Mouse (Mus musculus) limb, embryonic 12.5 days (tissue): Measurements from ENCODE around the gene Foxd2. TPM values are rescaled to one million over a fixed set of nuclear protein-coding genes. Genes with fewer than 3 reads are reported as not detected.

Experiments used
- ATAC-seq: fragments of 200-750 bp; cut with Nextera tagmentation; 2 replicates; pipeline ENCODE4 v1.8.0; 2017; ENCODE audit warnings: low read depth, moderate TSS enrichment; ENCODE audit not compliant: insufficient number of reproducible peaks, insufficient read depth, low FRiP score, low TSS enrichment
- H3K27ac ChIP-seq: fragments of 300-500 bp; sonication (generic); 2 replicates; pipeline ENCODE4 v1.5.1; 2016; ENCODE audit warnings: mild to moderate bottlenecking, moderate library complexity
- H3K27me3 ChIP-seq: fragments of 300-500 bp; sonication (generic); 2 replicates; pipeline ENCODE4 v1.6.1; 2016; ENCODE audit warnings: mild to moderate bottlenecking, moderate library complexity
- H3K36me3 ChIP-seq: fragments of 300-500 bp; sonication (generic); 2 replicates; pipeline ENCODE4 v1.6.1; 2016; ENCODE audit warnings: mild to moderate bottlenecking, moderate library complexity
- H3K4me1 ChIP-seq: fragments of 300-500 bp; sonication (generic); replicated peaks from 2 replicates; pipeline ENCODE4 v1.6.1; 2016
- H3K4me2 ChIP-seq: fragments of 300-500 bp; sonication (generic); 2 replicates; pipeline ENCODE4 v1.6.1; 2016; ENCODE audit warnings: mild to moderate bottlenecking, moderate library complexity
- H3K4me3 ChIP-seq: fragments of 300-500 bp; sonication (generic); replicated peaks from 2 replicates; pipeline ENCODE4 v1.5.1; 2016; ENCODE audit warnings: mild to moderate bottlenecking
- H3K9ac ChIP-seq: fragments of 300-500 bp; sonication (generic); replicated peaks from 2 replicates; pipeline ENCODE4 v1.6.1; 2016; ENCODE audit warnings: mild to moderate bottlenecking, moderate library complexity
- H3K9me3 ChIP-seq: fragments of 300-500 bp; sonication (generic); 2 replicates; pipeline ENCODE4 v1.6.1; 2016; ENCODE audit warnings: mild to moderate bottlenecking, moderate library complexity
- WGBS: fragments of 180-500 bp; shearing (Covaris S2); methylation state at CpG from one replicate; pipeline ENCODE4 v1.1.7; 2016; 5-methylcytosine and 5-hydroxymethylcytosine counted together
- polyA plus RNA-seq: library from polyadenylated mRNA; unstranded; fragments of >200 nt; fragmentation: Nextera tagmentation; extraction: Ambion mirVana; gene quantifications from 2 replicates; pipeline ENCODE4 v1.2.1, GENCODE M21; 2016

The Foxd2 gene
- polyA plus RNA-seq, result 1.4 and 1.9 TPM in 2 replicates

- Histone ChIP-seq H3K9ac (peak within 1 kb of the TSS; percentile 60), H3K9me3 (no peaks in the 10 kb centered on the region), H3K27ac (peak within 1 kb of the TSS; percentile 20; the same call in 1 of the 2 replicates), H3K4me3 (peak within 1 kb of the TSS; percentile 51), H3K4me2 (peak within 1 kb of the TSS; percentile 73), H3K4me1 (peaks cover 31% of the 10 kb centered on the region), H3K36me3 (no peaks in the 10 kb centered on the region), H3K27me3 (peaks cover 99% of the 10 kb centered on the region)
- WGBS, result under 1% methylated on average over 59 of the region's 64 CpGs
- peak; percentile 86 for ATAC-seq
These were observed at the start of gene Foxd2 for GRCm38 (mm10) chr4:114908829-114909601. Gene Foxd2 (minus strand): TSS chr4:114908873.

DNA sequence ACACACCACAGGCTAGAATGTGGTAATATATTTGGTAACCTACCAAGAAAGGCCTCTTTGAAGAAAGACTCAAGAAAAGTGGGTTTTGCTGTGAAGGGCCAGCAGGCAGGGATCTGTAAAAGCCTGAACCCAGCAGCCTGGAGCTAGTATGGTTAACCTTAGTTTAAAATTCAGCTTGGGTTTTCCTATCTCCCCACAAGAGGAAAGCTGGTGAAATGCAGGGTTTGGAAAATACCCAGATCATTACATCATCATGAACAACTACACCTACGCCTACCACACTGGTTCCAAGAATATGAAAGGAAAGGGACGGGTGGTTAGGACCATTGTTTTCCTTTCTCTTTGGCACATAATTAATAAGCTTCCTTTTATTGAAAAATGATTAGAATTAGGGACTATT, 49.6 kb upstream of the Foxd2 start:
- no peak overlapping the region for H3K4me3 ChIP-seq
- H3K4me2 ChIP-seq, result no peak overlapping the region
- H3K9ac ChIP-seq, result no peak overlapping the region
- H3K36me3 ChIP-seq, result peaks cover 35% of the 10 kb centered on the region
- H3K4me1 ChIP-seq, result peaks cover 2% of the 10 kb centered on the region; the same call in 1 of the 2 replicates
- H3K27ac ChIP-seq, result no peak overlapping the region
- WGBS, result 90% methylated on average over 2 of the region's 2 CpGs
- no peak for ATAC-seq
- H3K9me3 ChIP-seq, result no peaks in the 10 kb centered on the region
- 0 out of 2 replicates have a peak, but pooled peaks cover under 1% of the 10 kb centered on the region for H3K27me3 ChIP-seq

- Histone ChIP-seq H3K4me3 (no peak overlapping the region), H3K4me2 (no peak overlapping the region), H3K9me3 (no peaks in the 10 kb centered on the region), H3K9ac (no peak overlapping the region), H3K27ac (no peak overlapping the region), H3K4me1 (peaks cover 4% of the 10 kb centered on the region; the same call in 1 of the 2 replicates), H3K27me3 (peaks cover 6% of the 10 kb centered on the region; the same call in 1 of the 2 replicates), H3K36me3 (peaks cover 26% of the 10 kb centered on the region)
- no peak for ATAC-seq
These were observed 48.7 kb upstream of the Foxd2 start for GRCm38 (mm10) chr4:114957403-114957802.

DNA sequence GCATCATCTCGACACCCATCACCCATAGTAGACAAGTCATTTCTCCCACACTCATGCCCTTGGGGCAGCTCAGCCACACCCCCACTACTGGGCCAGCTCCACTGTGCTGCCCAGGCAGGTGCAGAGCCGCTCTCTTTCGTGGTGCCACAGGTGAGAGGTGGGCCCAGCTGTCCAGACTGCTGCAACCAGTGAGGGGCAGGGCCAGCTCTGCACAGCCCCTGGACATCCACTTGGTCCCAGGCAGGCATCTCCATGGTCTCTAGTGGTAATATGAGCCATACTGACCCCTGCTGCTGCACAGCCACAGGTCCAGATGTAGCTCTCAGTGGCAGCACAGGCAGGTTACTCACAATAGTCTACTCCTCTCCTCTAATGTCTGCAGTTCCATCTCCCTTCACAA, 44.5 kb upstream of the Foxd2 start:
- peaks cover 37% of the 10 kb centered on the region for H3K27me3 ChIP-seq
- no peak overlapping the region for H3K27ac ChIP-seq
- H3K9me3 ChIP-seq, result no peaks in the 10 kb centered on the region
- no peak overlapping the region for H3K4me3 ChIP-seq
- ATAC-seq, result peak; percentile 23; the same call in 1 of the 2 replicates
- H3K4me1 ChIP-seq, result peaks cover 4% of the 10 kb centered on the region; the same call in 1 of the 2 replicates
- 76% methylated on average over 3 of the region's 3 CpGs for WGBS
- H3K36me3 ChIP-seq, result no peaks in the 10 kb centered on the region
- no peak overlapping the region for H3K9ac ChIP-seq
- H3K4me2 ChIP-seq, result no peak overlapping the region

- Histone ChIP-seq H3K9me3 (no peaks in the 10 kb centered on the region), H3K27ac (no peak overlapping the region), H3K36me3 (no peaks in the 10 kb centered on the region), H3K9ac (no peak overlapping the region), H3K27me3 (peaks cover 80% of the 10 kb centered on the region), H3K4me2 (no peak overlapping the region), H3K4me1 (peaks cover 16% of the 10 kb centered on the region), H3K4me3 (no peak overlapping the region)
- ATAC-seq, result no peak
- WGBS, result 60% methylated on average over 7 of the region's 7 CpGs
These were observed 39.3 kb upstream of the Foxd2 start for GRCm38 (mm10) chr4:114947852-114948481.

GRCm38 (mm10) chr4:114947395-114947794, 38.7 kb upstream of the Foxd2 start:
- Histone ChIP-seq H3K4me1 (peaks cover 22% of the 10 kb centered on the region), H3K4me3 (no peak overlapping the region), H3K27me3 (peaks cover 77% of the 10 kb centered on the region), H3K9ac (no peak overlapping the region), H3K4me2 (no peak overlapping the region), H3K36me3 (no peaks in the 10 kb centered on the region), H3K9me3 (no peaks in the 10 kb centered on the region), H3K27ac (no peak overlapping the region)
- 29% methylated on average over 6 of the region's 6 CpGs for WGBS
- no peak for ATAC-seq

GRCm38 (mm10) chr4:114946416-114946815, 37.7 kb upstream of the Foxd2 start:
- WGBS, result 79% methylated on average over 4 of the region's 4 CpGs
- H3K27me3 ChIP-seq, result peaks cover 85% of the 10 kb centered on the region

DNA sequence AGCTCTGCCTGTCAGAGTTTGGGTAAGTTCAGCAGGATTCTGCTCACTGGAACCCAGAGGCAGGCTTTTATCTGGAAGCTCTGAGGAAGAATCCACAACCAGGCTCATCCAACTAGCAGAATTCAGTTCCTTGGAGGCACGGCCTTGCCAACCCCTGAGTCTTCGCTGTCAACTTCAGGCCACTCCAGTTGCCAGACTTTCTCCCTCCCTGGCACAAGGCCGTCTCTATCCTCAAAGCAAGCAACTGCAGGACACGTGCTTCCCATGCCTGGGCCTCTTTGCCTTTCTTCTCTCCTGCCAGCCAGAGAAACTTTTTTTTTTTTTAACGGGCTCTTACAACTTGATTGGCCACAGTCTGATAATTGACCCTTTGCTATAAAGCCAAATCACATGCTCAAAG, 36.3 kb upstream of the Foxd2 start:
- Histone ChIP-seq H3K4me2 (no peak overlapping the region), H3K9ac (no peak overlapping the region), H3K27me3 (peaks cover 84% of the 10 kb centered on the region), H3K9me3 (no peaks in the 10 kb centered on the region), H3K36me3 (no peaks in the 10 kb centered on the region), H3K4me1 (peaks cover 30% of the 10 kb centered on the region), H3K27ac (no peak overlapping the region), H3K4me3 (no peak overlapping the region)
- ATAC-seq, result no peak
- 18% methylated on average over 5 of the region's 5 CpGs for WGBS

More at GRCm38 (mm10) chr4:114946416-114946815, 37.7 kb upstream of the Foxd2 start:
- ATAC-seq, result no peak
- Histone ChIP-seq H3K4me3 (no peak overlapping the region), H3K9ac (no peak overlapping the region), H3K27ac (no peak overlapping the region), H3K9me3 (no peaks in the 10 kb centered on the region), H3K4me1 (peaks cover 30% of the 10 kb centered on the region), H3K36me3 (no peaks in the 10 kb centered on the region), H3K4me2 (no peak overlapping the region)

- Histone ChIP-seq H3K9ac (no peak overlapping the region), H3K27me3 (peaks cover 82% of the 10 kb centered on the region), H3K4me1 (peaks cover 30% of the 10 kb centered on the region), H3K36me3 (no peaks in the 10 kb centered on the region), H3K9me3 (no peaks in the 10 kb centered on the region), H3K4me3 (no peak overlapping the region), H3K4me2 (no peak overlapping the region), H3K27ac (no peak overlapping the region)
- WGBS, result 10% methylated on average over 8 of the region's 8 CpGs
- ATAC-seq, result no peak
These were observed 33.9 kb upstream of the Foxd2 start for GRCm38 (mm10) chr4:114942583-114942982.

GRCm38 (mm10) chr4:114942112-114942511, 33.4 kb upstream of the Foxd2 start:
- Histone ChIP-seq H3K4me2 (no peak overlapping the region), H3K4me3 (no peak overlapping the region), H3K4me1 (peaks cover 30% of the 10 kb centered on the region), H3K9ac (no peak overlapping the region), H3K36me3 (no peaks in the 10 kb centered on the region), H3K27me3 (peaks cover 84% of the 10 kb centered on the region), H3K27ac (no peak overlapping the region), H3K9me3 (no peaks in the 10 kb centered on the region)
- 26% methylated on average over 4 of the region's 4 CpGs for whole genome bisulfite sequencing
- no peak for ATAC-seq

- Histone ChIP-seq H3K4me1 (peaks cover 30% of the 10 kb centered on the region), H3K4me2 (no peak overlapping the region), H3K27ac (no peak overlapping the region), H3K4me3 (no peak overlapping the region), H3K27me3 (peaks cover 82% of the 10 kb centered on the region), H3K9ac (no peak overlapping the region), H3K9me3 (no peaks in the 10 kb centered on the region), H3K36me3 (no peaks in the 10 kb centered on the region)
- no peak for ATAC-seq
- WGBS, result 85% methylated on average over 4 of the region's 4 CpGs
These were observed 32.6 kb upstream of the Foxd2 start for GRCm38 (mm10) chr4:114941311-114941710.
